Mouse (Mus musculus) heart, embryonic 11.5 days (tissue): ENCODE measurements around the gene Klhdc1. TPM values are rescaled to one million over a fixed set of nuclear protein-coding genes. Genes with fewer than 3 reads are reported as not detected.
A peak's percentile ranks its signal among the peaks of the same experiment; 100 is the strongest.

Source experiments
- ATAC-seq: fragments of 200-750 bp; cut with Nextera tagmentation; replicated peaks from 2 replicates; pipeline ENCODE4 v1.8.0; 2017; ENCODE audit warnings: moderate library complexity; ENCODE audit not compliant: insufficient number of reproducible peaks, low FRiP score, low TSS enrichment
- H3K27ac ChIP-seq: fragments of 300-500 bp; sonication (generic); 2 replicates; pipeline ENCODE4 v1.5.1; 2014; ENCODE audit warnings: mild to moderate bottlenecking, low read depth, low read length
- H3K27me3 ChIP-seq: fragments of 300-500 bp; sonication (generic); 2 replicates; pipeline ENCODE4 v1.6.1; 2014; ENCODE audit warnings: mild to moderate bottlenecking, low read length, mixed read lengths; ENCODE audit not compliant: control insufficient read depth, insufficient read depth
- H3K36me3 ChIP-seq: fragments of 300-500 bp; sonication (generic); 2 replicates; pipeline ENCODE4 v1.6.1; 2014; ENCODE audit warnings: mild to moderate bottlenecking, low read length, moderate library complexity, mixed read lengths; ENCODE audit not compliant: control insufficient read depth, insufficient read depth
- H3K4me1 ChIP-seq: fragments of 300-500 bp; sonication (generic); 2 replicates; pipeline ENCODE4 v1.6.1; 2014; ENCODE audit warnings: low read length; ENCODE audit not compliant: control insufficient read depth, insufficient read depth
- H3K4me2 ChIP-seq: fragments of 300-500 bp; sonication (generic); 2 replicates; pipeline ENCODE4 v1.6.1; 2014; ENCODE audit warnings: mild to moderate bottlenecking, moderate library complexity
- H3K4me3 ChIP-seq: fragments of 300-500 bp; sonication (generic); 2 replicates; pipeline ENCODE4 v1.5.1; 2014; ENCODE audit warnings: low read depth, low read length
- H3K9ac ChIP-seq: fragments of 300-500 bp; sonication (generic); 2 replicates; pipeline ENCODE4 v1.6.1; 2014; ENCODE audit warnings: mild to moderate bottlenecking, low read depth, low read length, moderate library complexity
- H3K9me3 ChIP-seq: fragments of 300-500 bp; sonication (generic); replicated peaks from 2 replicates; pipeline ENCODE4 v1.6.1; 2016; ENCODE audit warnings: low read length; ENCODE audit not compliant: control insufficient read depth
- WGBS: fragments of 180-500 bp; shearing (Covaris S2); extraction: QIAGEN DNeasy Blood & Tissue Kit; methylation state at CpG from one replicate; pipeline ENCODE4 v1.1.7; 2014; ENCODE audit not compliant: insufficient replicate concordance; 5-methylcytosine and 5-hydroxymethylcytosine counted together
- polyA plus RNA-seq: library from polyadenylated mRNA; unstranded; fragments of >200 nt; fragmentation: Nextera tagmentation; extraction: Ambion mirVana; gene quantifications from 2 replicates; pipeline ENCODE4 v1.2.1, GENCODE M21; 2014

The Klhdc1 gene
- polyA plus RNA-seq, 1 experiment from 2014 or later, result 7.7 TPM

DNA sequence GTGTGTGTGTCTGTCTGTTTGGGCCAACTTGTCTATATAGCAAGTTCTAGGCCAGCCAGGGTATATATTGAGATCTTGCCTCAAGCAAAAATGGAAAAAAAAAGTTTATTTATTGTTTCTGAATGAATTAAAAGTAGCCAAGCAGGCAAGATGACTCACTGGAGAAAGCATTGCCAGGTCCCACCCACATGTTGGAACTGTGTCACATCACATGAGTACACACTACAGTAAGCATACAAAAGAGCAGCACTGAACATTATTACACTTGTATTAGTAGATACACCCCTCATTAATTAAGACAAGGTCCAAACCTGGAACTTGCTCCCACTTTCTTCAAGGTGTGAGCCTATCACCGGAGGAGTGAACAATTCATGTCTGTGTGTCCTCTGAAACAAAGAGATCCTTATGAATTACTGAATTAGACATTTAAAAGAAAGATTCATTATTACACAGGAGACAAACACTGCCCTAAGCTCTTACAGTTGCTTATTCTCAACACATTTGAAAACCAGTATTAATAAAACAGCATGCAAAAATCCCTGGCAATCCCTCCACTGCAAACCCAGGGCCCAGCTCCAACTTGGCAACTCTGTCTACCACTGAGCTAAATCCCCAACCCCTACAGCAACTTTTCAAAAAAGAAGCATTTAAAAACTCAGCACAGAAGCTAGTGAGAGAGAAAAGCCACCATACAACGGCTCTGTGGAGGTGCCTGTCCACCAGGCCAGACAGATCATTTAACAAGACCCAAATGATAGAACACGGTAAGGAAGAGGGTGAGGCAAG is 25.8 kb upstream of the Klhdc1 start:
- Histone ChIP-seq H3K27ac (no peak overlapping the region), H3K36me3 (peaks cover 12% of the 10 kb centered on the region; the same call in 1 of the 2 replicates), H3K4me2 (no peak overlapping the region), H3K9me3 (no peaks in the 10 kb centered on the region), H3K4me1 (no peaks in the 10 kb centered on the region), H3K4me3 (no peak overlapping the region), H3K27me3 (no peaks in the 10 kb centered on the region), H3K9ac (no peak overlapping the region)
- WGBS, result 85% methylated on average over 3 of the region's 3 CpGs
- ATAC-seq, result no peak

DNA sequence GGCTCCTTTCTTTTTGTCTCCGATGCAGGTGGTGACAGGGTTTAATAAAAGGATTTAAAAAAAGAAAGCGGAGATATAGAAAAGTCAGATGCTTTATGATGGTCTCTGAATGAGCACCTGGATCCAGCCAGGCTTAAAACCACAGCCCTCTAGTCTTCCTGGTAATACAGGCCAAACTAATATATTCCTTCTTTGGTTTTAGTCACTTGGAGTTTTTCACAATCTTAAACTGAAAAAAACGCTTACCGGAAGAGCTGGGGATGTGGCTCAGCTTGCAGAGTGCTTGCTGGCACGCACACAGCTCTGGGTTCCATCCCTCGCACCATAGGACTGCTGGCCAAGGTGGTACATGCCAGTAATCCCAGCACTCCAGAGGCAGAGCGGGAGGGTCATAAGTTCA is 24.4 kb upstream of the Klhdc1 start:
- Histone ChIP-seq H3K4me2 (no peak overlapping the region), H3K9ac (no peak overlapping the region), H3K4me3 (no peak overlapping the region), H3K36me3 (peaks cover 12% of the 10 kb centered on the region), H3K4me1 (no peaks in the 10 kb centered on the region), H3K27ac (no peak overlapping the region), H3K27me3 (no peaks in the 10 kb centered on the region), H3K9me3 (no peaks in the 10 kb centered on the region)
- 93% methylated on average over 7 of the region's 7 CpGs for WGBS
- no peak for ATAC-seq

DNA sequence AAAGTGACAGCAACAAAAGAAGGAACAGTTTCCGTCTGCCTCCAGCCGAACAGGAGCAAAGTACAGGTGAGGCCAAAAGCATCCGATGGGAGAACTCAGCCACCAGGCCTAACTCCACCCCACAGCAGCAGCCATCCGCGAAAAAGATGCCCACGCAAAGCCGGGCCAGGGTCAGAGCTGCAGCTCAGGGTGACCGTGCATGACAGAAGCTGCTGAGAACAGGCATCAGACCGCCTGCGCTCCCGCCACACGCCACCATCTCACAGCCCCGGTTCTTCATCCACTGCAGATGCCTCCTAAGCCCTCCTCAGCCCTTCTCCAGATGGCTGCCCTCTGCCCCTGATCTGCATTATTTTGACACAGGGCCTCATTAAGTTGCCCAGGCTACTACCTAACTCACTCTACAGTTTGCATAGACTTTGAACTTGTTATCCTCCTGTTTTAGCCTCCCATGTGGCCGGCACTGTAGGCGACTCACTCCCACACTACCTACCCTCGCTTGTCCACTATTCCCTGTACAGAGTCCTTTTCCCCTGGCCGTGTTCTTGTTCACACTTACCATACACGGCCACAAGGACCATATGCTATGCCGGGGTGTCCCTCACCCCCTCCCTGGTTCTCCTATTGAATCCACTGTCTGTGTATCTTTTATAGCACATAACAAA is 20.2 kb upstream of the Klhdc1 start:
- Histone ChIP-seq H3K27me3 (no peaks in the 10 kb centered on the region), H3K4me2 (no peak overlapping the region), H3K9me3 (no peaks in the 10 kb centered on the region), H3K4me1 (no peaks in the 10 kb centered on the region), H3K9ac (no peak overlapping the region), H3K27ac (no peak overlapping the region), H3K36me3 (peaks cover 12% of the 10 kb centered on the region), H3K4me3 (no peak overlapping the region)
- ATAC-seq, result no peak
- WGBS, result 91% methylated on average over 19 of the region's 19 CpGs

DNA sequence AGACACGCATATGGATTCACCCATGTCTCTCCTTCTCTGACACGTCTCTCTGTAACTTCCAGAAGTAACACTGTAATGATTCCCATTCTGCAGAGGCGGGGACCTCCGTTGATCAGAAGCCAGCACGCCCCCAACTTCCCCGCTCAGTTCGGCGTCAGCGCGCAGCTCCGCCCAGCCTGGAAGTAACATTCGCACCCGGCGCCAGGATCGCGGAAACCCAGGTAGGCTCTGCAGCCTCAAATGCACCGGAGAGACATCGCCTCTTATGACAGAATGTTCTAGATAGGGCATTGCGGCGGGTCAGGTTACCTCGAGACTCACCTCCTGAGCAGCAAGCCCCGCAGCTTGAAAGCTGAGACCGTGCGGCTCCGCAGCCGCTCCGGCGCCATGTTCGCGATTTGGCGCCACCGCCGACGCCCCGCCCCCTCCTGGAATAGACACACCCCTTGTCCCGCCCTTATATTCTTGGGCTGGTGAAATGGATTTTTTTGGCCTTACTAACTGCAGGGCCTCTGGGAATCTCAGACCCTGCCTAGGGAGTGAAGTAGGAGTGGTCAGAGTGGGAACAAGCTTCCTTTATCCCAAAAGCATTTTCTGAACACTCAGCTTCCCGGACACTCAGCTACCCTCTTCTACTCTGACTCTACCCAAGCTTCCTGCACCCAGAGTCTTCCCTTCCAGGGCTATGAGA is 13.1 kb upstream of the Klhdc1 start, which contains the start of gene Pole2:
Gene Pole2 (minus strand): TSS at position 420 of the 691 bp plus-strand sequence.
- Histone ChIP-seq H3K36me3 (peaks cover 3% of the 10 kb centered on the region; the same call in 1 of the 2 replicates), H3K9ac (peak within 1 kb of the TSS; percentile 78), H3K4me2 (peak within 1 kb of the TSS; percentile 57), H3K27me3 (no peaks in the 10 kb centered on the region), H3K4me3 (peak within 1 kb of the TSS; percentile 69), H3K9me3 (no peaks in the 10 kb centered on the region), H3K4me1 (peaks cover 4% of the 10 kb centered on the region; the same call in 1 of the 2 replicates), H3K27ac (peak within 1 kb of the TSS; percentile 84)
- WGBS, result under 1% methylated on average over 37 of the region's 37 CpGs
- ATAC-seq, result peak; percentile 92

DNA sequence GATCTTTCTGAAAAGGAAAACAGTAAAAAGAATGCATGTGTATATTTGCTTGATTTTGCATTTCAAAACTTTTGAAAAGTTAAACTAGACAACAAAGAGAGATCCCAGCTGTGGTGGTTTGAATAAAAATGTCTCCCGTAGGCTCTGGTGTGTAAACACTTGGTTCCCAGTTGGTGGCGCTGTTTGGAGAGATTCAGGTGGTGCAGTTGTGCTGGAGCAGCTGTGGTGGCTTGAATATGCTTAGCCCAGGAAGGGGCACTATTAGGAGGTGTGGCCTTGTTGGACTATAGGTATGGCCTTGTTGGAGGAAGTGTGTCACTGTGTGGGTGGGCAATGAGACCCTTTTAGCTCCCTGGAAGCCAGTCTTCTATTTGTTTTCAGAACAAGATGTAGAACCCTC is 11.7 kb upstream of the Klhdc1 start:
- H3K27me3 ChIP-seq, result no peaks in the 10 kb centered on the region
- no peak overlapping the region for H3K4me2 ChIP-seq
- ATAC-seq, result no peak
- WGBS, result 75% methylated on average over 2 of the region's 2 CpGs
- H3K4me1 ChIP-seq, result peaks cover 4% of the 10 kb centered on the region; the same call in 1 of the 2 replicates
- H3K36me3 ChIP-seq, result no peaks in the 10 kb centered on the region
- H3K9ac ChIP-seq, result no peak overlapping the region
- H3K4me3 ChIP-seq, result no peak overlapping the region
- H3K27ac ChIP-seq, result no peak overlapping the region
- H3K9me3 ChIP-seq, result no peaks in the 10 kb centered on the region

DNA sequence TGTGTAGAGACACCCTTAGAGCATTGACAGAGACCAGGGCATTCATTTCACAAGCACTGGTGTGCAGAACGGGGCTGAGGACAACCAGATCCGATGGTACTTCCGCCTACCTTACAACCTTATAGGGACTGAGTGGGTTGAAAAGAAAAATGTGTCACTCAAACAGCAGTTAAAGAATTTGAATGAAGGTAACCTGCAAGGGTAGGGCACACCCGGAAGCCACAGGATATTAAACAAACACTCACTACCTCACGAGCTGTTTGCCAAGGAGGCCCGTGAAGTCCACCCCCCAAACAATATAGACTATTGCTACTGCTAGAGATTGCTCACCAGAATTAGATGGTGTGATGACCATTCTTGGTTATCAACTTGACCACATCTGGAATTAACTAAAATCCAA is 5.2 kb upstream of the Klhdc1 start:
- Histone ChIP-seq H3K36me3 (no peaks in the 10 kb centered on the region), H3K27me3 (no peaks in the 10 kb centered on the region), H3K27ac (no peak overlapping the region), H3K4me3 (no peak overlapping the region), H3K4me1 (no peaks in the 10 kb centered on the region), H3K9me3 (no peaks in the 10 kb centered on the region), H3K4me2 (no peak overlapping the region), H3K9ac (no peak overlapping the region)
- 78% methylated on average over 6 of the region's 6 CpGs for WGBS
- ATAC-seq, result no peak

DNA sequence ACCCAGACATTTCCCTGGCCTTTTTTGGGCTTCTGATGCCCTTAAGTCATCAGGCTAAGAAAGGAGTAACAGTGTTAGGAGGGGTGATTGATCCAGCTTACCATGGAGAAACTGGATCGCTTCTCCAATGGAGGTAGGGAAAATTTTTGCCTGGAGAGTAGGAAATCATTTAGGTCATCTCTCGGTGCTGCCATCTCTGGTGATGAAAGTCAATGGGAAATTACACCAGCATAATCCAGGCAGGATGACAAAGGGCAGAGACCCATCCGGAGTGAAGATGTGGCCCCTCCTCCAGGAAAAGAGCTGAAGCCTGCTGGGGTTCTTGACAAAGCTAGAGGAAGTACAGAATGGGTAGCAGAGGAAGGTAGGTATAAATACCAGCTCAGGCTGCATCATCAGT is 2.7 kb upstream of the Klhdc1 start:
- no peak overlapping the region for H3K9ac ChIP-seq
- no peak for ATAC-seq
- no peak overlapping the region for H3K27ac ChIP-seq
- H3K4me1 ChIP-seq, result 0 out of 2 replicates have a peak, but pooled peaks cover 3% of the 10 kb centered on the region
- H3K27me3 ChIP-seq, result no peaks in the 10 kb centered on the region
- no peaks in the 10 kb centered on the region for H3K9me3 ChIP-seq
- no peaks in the 10 kb centered on the region for H3K36me3 ChIP-seq
- no peak overlapping the region for H3K4me3 ChIP-seq
- H3K4me2 ChIP-seq, result no peak overlapping the region
- WGBS, result 36% methylated on average over 3 of the region's 3 CpGs

DNA sequence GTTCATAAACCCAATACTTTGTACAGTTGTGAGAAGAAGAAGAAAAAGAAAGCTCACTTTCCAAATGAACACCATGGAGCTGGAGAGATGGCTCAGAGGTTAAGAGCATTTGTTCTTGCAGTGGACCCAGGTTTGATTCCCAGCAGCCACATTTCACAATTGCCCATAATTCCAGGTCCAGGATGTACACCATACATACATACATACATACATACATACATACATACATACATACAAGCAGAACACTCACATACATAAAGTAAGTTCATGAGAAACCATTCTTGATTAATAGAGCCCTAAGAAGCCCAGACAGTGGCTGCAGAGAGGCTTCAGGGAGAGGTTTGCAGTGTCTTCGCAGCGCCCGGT is 412 bp downstream of the Klhdc1 start:
- Histone ChIP-seq H3K27me3 (no peaks in the 10 kb centered on the region), H3K36me3 (no peaks in the 10 kb centered on the region), H3K9me3 (no peaks in the 10 kb centered on the region), H3K27ac (peak overlapping the region; percentile 89), H3K4me3 (peak overlapping the region; percentile 78), H3K9ac (peak overlapping the region; percentile 91), H3K4me1 (0 out of 2 replicates have a peak, but pooled peaks cover 3% of the 10 kb centered on the region), H3K4me2 (peak overlapping the region; percentile 67)
- no peak for ATAC-seq
- 0% methylated on average over 3 of the region's 3 CpGs for WGBS
